Mouse (Mus musculus): ENCODE measurements around the gene Elmod1.
"Not testable (repeated sequence)": the region's sequence is repeated elsewhere in the genome, so short reads cannot be mapped to it uniquely, and the experiment has no call there.

The Elmod1 gene

GRCm38 (mm10) chr9:53975122-53975518 lies at the start of gene Elmod1:
Gene Elmod1, minus strand, starts transcription at chr9:53975301.
- no peak for DNase-seq

DNA sequence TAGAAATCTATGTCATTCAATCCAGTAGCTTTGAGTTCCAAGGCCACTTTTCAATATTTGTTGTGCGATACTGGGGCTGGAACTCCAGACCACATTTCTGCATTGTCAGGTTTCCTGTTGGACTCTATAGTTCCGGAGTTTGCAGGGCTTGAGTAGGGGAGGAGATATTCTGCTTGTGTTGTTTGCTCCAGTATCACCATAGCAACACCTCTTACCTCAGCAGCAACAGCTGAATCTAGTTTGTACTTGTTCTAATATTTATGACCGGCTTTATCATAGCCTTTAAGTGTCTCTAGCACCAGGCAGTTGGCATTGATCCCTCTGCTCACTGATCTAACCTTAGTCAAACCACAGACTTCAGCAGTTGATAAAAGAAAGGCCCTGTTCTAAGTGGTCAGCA lies 47.7 kb upstream of the Elmod1 start:
- no peak for DNase-seq

- no peak for DNase-seq
Measured at GRCm38 (mm10) chr9:53994528-53994927, 19.4 kb upstream of the Elmod1 start.

- DNase-seq, result not testable (repeated sequence)
Measured at GRCm38 (mm10) chr9:53992567-53992966, 17.5 kb upstream of the Elmod1 start.

DNA sequence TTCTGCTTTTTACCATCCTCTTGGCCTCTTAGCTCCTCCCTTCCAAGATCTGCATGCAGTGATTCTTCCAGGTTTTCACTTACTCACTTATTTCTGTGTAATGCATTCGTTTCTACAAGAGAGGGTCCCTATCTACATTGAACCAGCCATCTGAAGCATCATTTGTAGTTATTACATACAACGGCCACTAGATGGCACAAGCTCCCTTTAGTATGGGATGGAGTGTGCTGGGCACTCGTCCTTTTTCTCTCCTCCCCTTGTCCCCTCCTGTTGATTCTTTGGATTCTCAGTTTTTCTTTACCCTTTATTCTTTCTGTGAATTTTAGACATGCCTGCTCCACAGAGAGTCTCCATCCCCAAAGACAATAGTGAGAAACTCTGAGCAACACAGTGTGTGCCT lies 15.8 kb upstream of the Elmod1 start:
- DNase-seq, result peak in 1 of 2 experiments; percentile 11

DNA sequence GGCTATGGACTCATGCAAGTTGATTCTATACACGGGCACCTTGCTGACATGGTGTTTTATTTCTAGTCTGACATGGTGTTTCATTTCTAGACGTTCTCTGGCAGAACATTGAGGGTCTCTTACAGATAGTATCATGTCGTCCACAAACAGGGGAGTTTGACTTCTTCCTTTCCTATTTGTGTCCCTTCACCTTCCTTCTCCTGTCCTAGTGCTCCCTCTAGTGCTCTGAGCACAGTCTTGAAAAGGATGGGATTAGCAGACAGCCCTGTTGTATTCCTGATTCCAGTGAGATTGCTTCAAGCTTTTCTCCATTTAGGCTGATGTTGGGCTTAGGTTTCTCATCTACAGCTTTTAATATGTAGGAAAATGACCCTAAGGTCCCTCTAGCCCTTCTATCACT lies 11.9 kb upstream of the Elmod1 start:
- no peak for DNase-seq

- DNase-seq, result peak in 1 of 2 experiments; percentile 60
Measured at GRCm38 (mm10) chr9:53984868-53985267, 9.8 kb upstream of the Elmod1 start.

DNA sequence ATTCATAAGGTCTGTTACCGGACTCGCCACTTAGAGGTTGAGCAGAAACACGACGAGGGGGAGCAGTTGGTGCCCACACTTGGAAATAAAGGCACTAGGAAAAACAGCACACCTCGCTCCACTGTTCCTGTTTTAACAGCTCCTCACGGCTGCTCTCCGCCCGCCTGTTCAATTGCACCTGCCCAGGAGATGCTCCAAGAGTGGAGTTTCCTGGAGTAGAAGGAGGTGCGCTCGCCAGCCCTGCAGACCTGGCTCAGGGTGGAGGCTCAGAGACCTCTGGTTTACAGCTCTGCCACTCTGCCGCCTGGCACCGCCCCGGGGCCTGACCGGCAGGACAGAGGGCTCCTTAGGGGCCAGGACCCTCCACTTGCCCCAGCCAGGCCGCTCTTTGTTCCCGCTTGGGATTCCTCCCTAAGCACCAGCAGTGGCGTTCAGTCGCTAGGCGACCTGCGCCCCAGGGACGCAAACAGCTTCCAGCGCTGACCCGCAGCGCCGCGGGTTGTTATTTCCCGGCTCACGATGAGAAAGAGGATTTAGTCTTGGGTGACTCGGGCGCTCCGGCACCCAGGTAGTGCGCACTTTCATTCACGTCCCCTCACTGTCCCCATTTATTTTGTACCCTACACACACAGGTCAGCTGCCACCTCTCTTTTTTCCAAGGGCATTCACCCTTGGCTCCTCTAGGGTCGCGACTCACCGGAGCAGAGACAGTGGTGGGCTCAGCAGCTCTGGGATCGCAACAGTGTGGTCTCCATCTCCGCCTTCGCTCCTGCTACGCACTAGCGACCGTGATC lies 576 bp downstream of the Elmod1 start:
- no peak for DNase-seq

DNA sequence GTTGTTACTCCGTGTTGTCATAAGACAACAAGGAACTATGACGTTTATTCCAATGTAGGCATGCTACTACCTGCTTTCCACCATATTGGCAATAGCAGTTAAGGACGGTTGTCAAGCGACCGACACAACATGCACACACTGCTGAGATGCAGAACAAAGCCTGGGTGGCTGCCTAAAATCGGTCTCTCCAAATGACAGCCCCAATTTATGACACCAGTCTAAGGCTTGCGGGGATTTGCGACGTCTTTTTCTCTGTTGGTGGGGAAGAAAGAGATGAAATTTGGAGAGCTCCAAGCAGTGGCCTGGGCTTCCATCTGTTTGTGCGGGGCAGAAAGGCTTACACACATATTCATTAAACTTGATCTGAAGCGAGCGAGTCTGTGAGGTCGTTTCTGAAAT lies 1.2 kb downstream of the Elmod1 start:
- DNase-seq, result no peak

DNA sequence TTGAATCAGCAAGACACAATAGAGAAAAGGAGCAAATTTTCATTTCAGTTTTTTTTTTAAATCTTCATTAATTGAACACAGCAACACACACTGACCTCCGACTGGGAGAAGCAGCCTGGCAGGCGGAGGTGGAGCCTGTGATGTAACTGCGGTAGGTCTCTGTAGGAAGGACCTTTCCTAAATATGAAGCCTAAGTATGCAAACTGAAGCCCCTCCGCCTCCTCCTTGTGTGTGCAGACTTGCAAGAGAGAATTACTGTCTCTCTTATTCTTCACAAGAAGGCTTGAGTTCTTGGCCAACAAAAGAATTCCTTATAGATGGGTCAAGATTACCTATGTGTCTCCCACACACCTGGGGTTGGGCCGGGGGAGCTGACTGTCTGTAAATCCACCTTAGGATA lies 1.9 kb downstream of the Elmod1 start:
- no peak for DNase-seq

DNA sequence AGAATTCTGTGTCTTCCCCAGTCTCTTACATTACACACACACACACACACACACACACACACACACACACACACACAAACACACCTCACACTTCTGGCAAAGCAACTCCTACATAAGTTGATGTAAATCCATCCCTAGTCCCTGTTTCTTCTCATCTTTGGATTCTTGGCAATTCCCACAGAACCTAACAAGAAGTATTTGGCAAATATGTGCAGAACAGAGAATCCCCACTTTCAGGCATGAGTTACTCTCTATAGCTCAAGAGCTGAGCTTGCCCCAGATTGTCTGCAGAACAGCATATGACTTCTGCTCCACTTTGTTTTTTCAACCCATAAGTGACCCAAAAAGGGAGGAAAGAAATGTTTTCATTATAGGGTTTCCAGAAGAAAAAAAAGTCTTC lies 2.7 kb downstream of the Elmod1 start:
- no peak for DNase-seq

GRCm38 (mm10) chr9:53967610-53968368 lies 7.3 kb downstream of the Elmod1 start:
- no peak for DNase-seq

GRCm38 (mm10) chr9:53957021-53957420 lies 18.1 kb downstream of the Elmod1 start:
- DNase-seq, result no peak

- no peak for DNase-seq
Measured at GRCm38 (mm10) chr9:53954853-53955252, 20.2 kb downstream of the Elmod1 start.

- no peak for DNase-seq
Measured at GRCm38 (mm10) chr9:53947463-53947862, 27.6 kb downstream of the Elmod1 start.

DNA sequence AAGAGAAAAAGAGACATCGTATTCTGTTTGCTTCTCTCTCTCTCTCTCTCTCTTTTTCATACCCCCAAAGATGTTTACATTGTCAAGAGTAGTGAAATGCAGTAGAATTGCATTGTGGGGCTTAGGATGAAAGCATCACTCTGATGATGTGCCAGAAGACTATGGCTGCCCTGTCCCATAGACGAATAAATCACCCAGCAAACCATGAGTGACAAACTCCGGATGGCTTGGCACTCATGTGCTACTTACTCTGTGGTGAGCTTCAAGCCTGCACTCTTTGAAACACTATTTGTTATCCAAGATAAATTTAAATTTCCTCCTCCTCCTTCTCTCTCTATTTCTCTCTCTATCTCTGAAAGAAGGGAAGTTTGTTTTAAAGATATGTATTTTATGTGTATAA lies 36.5 kb downstream of the Elmod1 start:
- DNase-seq, result no peak

DNA sequence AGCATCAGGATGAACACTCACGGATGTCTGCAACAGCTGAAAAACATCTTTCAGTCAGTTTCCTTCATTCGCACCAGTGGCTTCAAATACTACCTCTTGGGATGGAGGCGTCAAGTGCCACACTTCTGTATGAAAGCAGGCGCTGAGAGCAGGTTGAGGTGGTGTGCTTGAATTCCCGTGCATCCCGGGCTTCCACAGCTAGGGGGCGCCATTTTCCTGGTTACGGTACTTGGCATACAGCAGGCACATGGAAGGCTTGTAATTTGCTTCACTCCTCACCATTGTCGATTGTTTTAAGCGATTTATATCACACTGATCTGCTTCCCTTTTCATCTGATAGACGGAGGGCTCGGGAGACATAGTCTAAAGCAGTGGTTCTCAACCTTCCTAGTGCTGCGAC lies 40.9 kb downstream of the Elmod1 start:
- peak in 1 of 2 experiments; percentile 2 for DNase-seq

- DNase-seq, result no peak
Measured at GRCm38 (mm10) chr9:53933375-53933774, 41.7 kb downstream of the Elmod1 start.

DNA sequence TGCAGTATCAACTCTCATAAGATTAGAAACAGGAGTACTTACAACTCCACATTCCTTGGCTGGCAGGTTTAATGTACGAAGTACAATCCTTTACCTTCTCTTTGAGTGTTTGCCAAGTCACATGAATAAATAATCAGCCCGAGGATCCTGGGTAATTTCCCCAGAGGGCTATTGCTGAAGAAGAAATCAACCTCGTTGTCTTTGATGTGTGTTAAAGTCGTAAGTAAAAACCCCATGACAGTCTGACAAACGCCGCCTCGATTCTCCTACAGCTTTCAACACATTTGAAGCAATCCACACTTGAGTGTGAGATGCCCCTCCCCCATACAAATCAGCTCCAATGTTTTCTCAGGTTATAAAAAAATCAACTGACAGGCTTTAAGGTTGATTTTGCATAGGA lies 44.2 kb downstream of the Elmod1 start:
- DNase-seq, result no peak

- DNase-seq, result no peak
Measured at GRCm38 (mm10) chr9:53921061-53921460, 54.0 kb downstream of the Elmod1 start.

GRCm38 (mm10) chr9:53915929-53916721 lies 59.0 kb downstream of the Elmod1 start:
- DNase-seq, result no peak

DNA sequence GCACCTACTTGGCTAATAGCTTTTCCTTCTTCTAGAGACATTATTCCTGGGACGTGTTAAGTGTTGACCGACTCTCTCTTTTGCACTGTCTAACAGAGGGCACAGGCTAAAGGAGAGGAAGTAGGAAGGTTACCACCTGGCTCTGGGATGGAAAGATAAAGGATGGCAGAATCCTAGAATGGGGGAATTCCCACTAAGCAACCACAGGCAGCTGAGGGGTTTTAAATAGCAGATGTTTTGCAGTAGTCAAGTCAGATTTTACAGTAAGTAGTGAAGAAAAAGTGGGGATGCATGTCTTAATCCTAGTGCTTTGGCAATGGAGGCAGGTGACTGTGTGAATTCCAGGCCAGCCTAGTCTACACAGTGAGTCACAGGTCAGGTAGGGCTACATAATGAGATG lies 64.3 kb downstream of the Elmod1 start:
- no peak for DNase-seq

GRCm38 (mm10) chr9:53910331-53910730 lies 64.8 kb downstream of the Elmod1 start:
- DNase-seq, result no peak
